Mouse (Mus musculus): ENCODE measurements at regions not wholly inside any gene's neighbourhood (a gene's known extent, or its start where the extent isn't known, plus 50 kb on each side); places are given as distances from the start of the nearest gene placed in this dataset.

GRCm38 (mm10) chr16:76718147-76718546 is 295.4 kb upstream of the Usp25 start:
- peak; percentile 22 for DNase-seq

GRCm38 (mm10) chr16:76694913-76695312 is 318.6 kb upstream of the Usp25 start:
- DNase-seq = no peak

GRCm38 (mm10) chr16:76687735-76688447 is 314.3 kb upstream of the Nrip1 start:
- no peak for DNase-seq

DNA sequence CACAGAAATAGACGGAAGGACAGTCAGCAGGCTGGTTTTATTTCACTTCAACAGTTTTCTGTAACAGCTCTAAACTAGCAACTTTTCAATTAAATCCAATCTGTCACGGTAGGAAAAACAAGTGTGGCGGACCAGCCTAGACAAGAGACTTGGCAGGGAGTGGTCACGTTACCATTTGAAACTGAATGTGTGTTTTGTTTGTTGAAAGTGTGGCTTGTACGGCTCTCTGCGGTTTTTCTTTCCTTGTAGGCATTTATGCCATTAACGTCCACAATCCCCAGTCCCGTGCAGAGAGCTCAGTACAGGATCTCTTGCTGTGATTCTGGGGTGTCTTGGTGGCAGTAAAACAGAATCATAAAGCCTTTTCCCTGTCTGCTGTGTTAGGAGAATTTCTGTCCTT is 311.9 kb upstream of the Nrip1 start:
- DNase-seq = no peak

DNA sequence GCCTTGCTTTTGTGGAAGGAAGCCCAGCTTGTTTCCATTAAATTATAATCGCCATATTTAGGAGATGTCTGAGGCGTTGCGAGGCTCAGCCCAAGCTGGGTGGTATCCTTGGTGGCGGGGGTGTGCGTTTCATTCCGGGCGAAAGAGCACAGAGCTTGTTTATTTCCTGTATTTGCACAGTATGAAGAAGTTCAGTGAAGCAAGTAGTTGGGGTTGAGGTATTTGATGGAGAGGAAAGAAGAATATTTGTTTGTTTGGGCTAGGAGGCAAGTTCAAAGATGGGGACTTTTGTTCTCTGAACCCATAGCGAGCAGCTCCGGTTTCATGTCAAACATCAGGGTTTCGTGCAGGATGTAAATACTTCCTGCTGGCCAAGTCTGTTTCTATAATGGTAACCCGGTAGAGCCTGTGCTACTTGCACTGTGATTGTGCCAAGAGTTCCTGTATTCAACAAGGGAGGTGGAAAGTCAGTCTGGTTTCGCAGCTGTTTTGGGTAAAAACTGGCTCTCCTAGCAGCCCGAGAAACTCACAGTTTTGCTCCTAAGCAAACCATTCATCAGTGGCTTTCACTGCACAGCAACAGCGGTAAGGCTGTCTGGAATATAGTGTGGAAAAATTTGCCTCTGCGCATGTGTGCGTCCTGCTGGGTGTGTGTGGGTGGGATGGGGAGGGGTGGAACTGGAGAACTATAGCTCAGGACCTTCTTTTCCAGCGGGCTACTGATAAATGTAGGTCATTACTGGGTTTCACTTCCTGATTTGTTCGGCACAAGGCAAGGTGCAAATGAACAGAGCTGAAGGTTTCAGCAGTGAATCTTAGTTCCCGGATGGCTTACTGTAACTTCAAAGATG is 306.7 kb upstream of the Nrip1 start:
- no peak for DNase-seq

- DNase-seq = no peak
These were observed 305.3 kb upstream of the Nrip1 start for GRCm38 (mm10) chr16:76678885-76679284.

DNA sequence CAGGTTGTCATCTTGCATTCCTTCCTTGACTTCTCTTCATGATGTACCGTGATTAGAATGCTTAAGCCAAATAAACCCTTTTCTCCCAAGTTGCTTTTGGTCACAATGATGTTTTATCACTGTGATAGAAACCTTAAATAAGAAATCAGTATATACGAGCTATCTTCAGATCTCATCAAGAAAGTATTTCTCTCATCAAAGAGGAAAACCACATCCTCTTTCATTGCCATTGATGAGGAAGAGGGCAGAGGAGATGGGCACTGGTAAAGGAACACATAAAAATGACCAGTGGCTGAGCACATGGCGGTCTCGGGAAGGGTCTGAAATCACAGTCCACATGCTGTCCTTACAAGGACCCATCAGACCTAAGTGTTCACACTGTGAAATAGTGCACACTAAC is 296.2 kb upstream of the Nrip1 start:
- DNase-seq = no peak

DNA sequence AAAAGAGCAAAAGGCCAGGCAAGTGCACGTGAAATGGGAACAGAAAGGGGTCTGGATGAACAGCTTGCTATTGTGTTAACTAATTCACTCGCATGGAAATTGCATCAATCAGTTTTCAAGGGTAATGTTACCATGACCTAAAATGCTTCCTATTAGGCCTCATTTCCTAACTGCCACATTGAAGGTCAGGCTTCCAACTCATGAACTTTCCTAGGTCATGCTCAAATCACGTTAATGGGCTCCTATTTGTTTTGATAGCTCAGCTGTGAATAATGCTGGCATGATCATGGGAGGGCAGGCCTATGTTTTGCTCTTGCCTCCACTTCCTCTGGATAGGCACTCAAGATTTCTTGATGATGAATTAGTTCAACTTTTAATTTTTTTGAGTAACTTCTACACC is 293.4 kb upstream of the Nrip1 start:
- no peak for DNase-seq

GRCm38 (mm10) chr16:76655106-76655505 is 281.5 kb upstream of the Nrip1 start:
- DNase-seq = no peak

DNA sequence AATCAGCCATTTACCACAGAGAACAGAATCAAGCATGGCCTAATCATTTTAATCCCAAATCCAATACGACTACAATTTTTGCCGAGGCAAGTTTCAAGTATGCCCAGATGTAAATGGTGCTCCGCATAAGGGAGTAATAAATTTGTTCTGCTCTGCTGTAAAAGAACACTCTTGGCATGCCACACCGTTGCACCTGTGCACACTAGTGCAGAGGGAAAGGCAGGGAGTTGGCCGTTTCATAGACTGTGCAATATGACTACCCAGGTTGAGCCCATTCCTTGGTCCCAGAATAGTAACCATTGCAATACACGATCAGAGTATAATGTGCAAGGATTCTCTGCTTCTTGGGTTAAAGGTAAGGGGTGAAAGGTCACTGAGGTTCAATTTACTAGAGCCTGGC is 270.7 kb upstream of the Nrip1 start:
- DNase-seq = no peak

DNA sequence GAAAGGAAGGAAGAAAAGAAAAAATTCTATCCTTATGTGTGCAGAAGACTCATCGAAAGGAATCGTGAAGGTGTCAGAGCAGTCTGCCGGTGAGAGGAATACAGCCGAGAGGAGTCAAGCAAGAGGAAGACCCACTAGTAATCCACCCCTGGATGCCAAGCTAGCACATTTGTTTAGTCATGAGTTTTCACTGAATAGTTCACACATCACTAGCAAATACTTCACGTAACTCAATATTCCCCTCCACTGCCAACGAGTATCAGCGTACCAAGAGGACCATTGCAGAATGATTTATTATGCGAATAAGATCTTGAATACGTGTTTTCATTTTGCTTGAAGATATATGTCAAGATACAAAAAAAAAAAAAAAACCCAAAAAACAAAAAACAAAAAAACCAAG is 270.2 kb upstream of the Nrip1 start:
- DNase-seq = no peak

DNA sequence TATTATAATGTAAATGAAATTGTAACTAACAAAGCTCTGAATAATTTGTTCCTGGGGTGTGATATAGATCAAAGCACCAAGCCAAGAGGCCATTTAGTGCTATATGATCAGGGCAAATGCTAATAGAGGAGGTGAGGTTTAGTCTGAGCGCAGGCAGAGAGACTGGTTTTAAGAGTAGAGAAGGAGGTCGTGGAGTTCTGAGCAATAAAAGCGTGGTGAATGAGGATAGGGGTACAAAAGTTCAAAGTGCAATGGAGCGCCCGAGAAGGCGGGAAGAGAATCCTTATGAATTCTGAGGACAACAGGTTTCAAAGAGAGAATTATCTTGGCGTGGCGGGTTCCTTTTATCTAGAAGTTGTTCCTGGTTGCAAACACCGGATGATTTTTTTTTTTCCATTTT is 261.5 kb upstream of the Nrip1 start:
- no peak for DNase-seq

GRCm38 (mm10) chr16:76634196-76634698 is 260.6 kb upstream of the Nrip1 start:
- DNase-seq = no peak

DNA sequence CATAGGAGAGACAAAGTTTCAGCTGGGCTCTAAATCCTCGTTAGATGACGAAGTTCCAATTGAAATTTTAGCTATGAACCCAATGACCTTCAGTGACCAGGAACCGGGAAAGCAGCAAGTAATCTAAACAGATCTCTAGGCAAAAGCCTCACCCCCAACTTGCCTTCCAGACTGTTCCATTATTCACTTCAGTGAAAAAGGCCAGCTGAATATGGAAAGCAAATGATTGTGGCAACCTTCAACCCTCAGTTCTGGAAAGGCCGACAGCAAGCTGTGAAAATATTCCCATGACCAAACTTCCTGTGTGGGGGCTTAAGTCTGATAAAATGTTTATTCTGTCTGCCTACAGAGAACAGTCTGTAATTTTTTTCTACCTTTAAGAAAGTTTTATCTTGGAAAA is 252.5 kb upstream of the Nrip1 start:
- DNase-seq = no peak

DNA sequence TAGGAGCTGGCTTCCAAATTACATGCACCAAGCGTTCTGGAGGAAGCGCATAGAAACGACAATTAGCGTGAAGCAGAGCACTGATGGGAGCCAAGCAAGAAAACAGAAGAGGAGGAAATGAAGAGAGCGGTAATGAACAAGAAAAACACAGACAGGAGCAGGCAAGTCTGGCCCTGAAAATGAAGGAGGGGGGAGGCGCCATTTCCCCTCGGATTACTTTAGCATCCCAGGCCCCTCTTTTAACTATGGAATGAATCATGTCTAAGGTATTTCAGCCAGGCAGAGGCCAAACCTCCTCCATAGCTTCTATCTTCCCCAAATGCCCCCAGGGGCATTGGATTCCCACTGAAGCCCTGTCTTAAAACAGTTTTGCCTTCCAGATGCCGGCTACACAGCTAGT is 248.1 kb upstream of the Nrip1 start:
- DNase-seq = no peak

DNA sequence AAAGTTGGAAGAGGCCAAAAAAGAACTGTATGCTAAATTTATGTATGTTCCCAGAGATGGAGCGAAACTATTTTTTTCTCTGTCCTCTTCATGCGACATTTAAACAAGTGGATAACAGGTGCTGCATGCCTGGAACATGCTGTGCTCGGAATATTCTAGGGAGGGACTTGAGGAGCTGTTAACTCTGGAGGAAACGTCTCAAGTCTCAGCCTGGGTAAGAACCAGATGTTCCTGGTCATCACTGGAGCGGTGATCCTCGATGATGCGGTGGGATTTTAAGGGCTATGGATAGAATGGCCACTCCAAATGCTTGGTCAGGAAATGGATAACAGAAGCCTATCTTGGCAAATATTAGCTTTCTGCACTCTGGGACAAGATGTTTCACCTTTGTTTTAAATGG is 244.7 kb upstream of the Nrip1 start:
- no peak for DNase-seq

- no peak for DNase-seq
These were observed 237.4 kb upstream of the Nrip1 start for GRCm38 (mm10) chr16:76611061-76611460.

GRCm38 (mm10) chr16:76604914-76605313 is 231.3 kb upstream of the Nrip1 start:
- no peak for DNase-seq

DNA sequence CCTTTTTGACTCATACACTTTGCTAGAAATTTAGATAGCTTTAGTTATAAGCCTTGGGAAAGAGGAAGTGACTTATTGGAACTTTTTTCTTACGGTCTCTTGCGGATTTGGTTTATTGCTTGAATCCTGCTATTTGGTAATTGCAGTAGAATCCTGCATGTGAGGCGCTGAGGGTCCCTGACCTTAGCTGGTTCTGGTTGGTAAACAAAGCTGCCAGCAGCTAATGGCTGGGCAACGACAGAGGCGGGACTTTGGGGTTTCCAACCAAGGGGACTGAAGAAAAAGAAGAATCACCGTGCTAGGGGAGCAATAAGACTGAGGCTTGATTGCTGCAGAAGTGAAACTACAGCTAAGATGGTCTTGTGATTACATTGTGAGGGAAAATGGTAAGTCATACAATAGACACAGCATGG is 230.2 kb upstream of the Nrip1 start:
- no peak for DNase-seq

- DNase-seq = no peak
These were observed 229.8 kb upstream of the Nrip1 start for GRCm38 (mm10) chr16:76603431-76603830.

GRCm38 (mm10) chr16:76600131-76600530 is 226.5 kb upstream of the Nrip1 start:
- DNase-seq = no peak

DNA sequence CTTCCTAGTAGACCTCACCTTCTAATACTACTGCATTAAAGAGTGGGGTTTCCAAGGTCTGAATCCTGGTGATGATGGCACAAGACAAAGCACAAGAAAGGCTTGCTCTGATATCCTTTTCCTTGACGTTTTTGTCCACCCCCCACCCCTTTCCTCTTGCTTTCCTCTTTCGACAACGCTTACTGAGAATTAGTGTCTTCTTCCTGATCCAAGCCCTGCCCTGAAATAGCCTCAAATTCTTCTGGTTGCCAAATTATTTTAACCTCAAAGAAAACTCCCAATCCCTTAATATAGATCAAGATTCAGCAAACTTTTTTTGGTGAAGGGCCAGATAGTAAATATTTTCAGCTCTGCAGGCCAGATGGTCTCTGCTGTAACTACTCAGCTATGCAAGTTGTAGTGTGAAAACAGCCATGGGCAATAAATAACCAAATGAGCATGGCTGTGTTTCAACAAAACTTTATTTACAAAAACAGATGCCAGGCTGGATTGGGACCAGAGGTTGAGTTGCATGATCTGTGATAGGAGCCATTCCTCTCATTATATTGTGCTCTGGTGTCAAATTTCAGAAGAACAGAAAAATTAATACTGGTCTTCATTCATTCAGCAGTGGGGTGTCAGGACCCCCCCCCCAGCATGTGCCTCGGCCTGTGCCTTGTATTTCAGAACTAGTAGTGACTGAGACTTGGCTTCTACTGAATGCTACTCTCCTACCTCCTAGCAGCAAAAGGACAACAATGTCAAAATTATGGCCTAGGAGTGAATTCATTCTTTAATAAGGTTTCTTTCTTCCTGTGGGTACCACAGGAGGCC is 218.5 kb upstream of the Nrip1 start:
- no peak for DNase-seq

- DNase-seq = no peak
These were observed 216.2 kb upstream of the Nrip1 start for GRCm38 (mm10) chr16:76589791-76590190.

Measured in adrenal gland, postnatal 25 days (tissue).